Mouse (Mus musculus) thymus, postnatal 14 days (tissue): ENCODE measurements around the gene Alyref.
A peak's percentile ranks its signal among the peaks of the same experiment; 100 is the strongest.
"Not testable (repeated sequence)": the region's sequence is repeated elsewhere in the genome, so short reads cannot be mapped to it uniquely, and the experiment has no call there.

Experiments
- DNase-seq: peaks from one replicate; pipeline ENCODE4 v3.0.0; 2021

Alyref gene

GRCm38 (mm10) chr11:120598990-120599549 lies 905 bp upstream of the Alyref start:
- DNase-seq: no peak

- DNase-seq: peak; percentile 50
These were observed 627 bp downstream of the Alyref start for GRCm38 (mm10) chr11:120597240-120598235.

- no peak for DNase-seq
These were observed 9.6 kb downstream of the Alyref start for GRCm38 (mm10) chr11:120588531-120588930.

DNA sequence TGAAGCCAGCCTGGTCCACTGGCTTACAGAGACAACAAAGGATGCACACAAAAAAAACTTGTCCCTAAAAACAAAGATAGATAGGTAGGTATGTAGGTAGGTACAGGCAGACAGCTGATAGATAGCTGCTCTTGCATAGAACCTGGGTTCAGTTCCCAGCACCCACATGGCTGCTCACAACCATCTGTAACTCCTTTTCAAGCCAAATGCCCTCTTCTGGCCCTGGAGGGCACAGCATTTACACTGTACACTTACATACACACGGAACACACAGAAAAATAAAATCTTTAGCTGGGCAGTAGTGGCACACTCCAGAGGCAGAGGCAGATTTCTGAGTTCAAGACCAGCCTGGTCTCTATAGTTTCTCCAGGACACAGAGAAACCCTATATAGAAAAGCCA lies 14.2 kb downstream of the Alyref start:
- no peak for DNase-seq

GRCm38 (mm10) chr11:120582982-120583293 lies 15.2 kb downstream of the Alyref start:
- DNase-seq: not testable (repeated sequence)

DNA sequence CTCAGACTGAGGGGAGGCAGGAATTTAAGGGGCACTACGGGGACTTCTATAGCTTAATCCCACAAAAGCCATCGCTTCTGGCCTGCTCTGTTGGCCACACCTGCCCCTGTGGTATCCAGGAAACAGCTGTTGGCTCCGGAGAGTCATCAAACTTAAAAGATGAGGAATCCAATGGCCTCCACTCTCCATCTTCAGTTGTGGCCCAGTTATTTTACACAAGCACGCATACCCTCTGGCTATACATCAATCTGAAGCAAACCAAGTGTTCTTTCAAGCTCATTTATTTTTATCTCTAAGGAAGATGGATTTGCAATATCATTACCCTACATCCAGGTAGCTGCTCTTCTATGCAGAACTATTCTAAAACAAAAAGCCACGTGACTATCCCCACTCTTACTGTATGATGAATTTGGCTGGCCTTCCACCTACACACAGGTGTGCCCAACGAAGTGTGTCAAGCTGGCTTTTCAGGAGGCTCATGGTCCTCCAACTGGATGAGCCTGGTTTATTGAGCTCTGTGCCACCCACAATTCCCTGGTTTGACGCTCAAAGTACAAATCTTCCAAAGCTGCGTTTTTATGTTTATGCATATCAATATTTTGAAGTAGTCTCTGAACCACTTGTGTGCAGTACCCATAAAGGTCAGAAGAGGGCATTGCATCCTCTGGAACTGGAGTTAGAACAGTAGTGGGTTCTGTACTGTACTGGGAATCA lies 15.7 kb downstream of the Alyref start:
- peak; percentile 66 for DNase-seq

GRCm38 (mm10) chr11:120581490-120582267 lies 16.5 kb downstream of the Alyref start, which contains the start of gene Arhgdia:
Arhgdia (minus strand) TSS chr11:120581624.
- DNase-seq: peak; percentile 91

DNA sequence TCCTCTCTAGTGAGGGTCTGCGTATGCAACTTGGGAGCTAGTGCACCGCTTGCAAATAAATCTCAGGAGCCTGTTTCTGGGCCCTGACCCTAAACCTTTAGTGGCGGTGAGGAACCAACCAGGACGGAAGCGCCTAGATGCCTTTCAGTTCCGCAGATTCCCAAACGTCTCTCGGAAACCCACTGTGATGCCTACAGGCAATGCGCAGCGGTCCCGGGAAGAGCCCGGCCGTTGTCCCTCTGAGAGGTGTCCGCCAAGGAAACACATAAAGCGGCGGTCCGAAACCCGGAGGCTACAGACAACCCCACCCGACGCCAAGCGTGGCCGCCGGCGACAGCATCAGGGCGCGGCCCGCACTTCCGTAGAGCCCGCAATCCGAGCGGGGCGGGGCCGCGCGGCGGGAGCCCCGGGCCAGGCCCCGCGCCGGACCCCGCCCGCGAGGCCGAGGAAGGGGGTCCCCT lies 17.3 kb downstream of the Alyref start:
- peak; percentile 58 for DNase-seq

DNA sequence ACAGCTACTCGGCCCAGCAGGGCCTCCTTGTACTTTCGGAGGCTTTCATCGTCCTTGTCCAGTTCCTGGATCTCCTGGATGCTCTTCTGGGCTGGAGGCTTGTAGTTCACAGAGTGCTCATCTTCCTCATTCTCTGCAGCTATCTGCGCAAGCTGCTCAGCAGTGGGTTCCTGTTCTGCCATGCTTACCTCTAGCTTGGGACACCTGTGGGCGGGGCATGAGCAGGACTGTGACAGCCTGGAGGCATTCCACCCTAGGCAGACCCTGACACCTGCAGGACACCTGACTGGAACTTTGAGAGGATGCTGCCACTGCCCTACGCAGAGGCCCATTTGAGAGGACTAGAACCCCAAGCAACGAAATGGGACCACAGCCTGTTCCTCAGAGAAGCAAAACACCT lies 18.0 kb downstream of the Alyref start:
- DNase-seq: peak; percentile 42

GRCm38 (mm10) chr11:120579316-120580107 lies 18.7 kb downstream of the Alyref start:
- peak; percentile 88 for DNase-seq

DNA sequence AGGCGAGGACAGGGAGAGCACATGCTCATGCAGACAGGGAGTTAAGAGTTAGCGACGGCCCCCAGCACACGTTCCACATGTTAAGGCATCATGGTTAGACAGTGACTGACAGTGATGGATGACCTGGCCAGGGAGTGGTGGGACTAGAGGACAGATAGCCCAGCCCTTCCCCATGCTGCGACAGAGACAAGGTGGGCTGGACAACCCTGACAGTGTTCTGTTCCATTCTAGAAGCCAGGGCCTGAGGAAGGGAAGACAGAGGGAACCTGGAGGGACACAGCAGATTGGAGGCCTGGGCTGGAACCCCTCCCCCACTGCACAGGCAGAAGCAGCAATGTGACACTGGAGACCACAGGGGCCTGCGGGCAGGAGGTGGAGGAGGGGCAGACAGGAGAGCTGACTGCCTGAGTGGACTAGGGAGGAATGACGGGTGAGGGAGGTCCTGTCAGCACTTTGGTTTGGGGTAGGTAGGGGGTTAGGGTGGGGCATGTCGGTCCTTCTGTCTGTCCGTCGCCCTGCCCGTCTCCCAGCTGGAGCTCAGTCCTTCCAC lies 19.4 kb downstream of the Alyref start:
- peak; percentile 23 for DNase-seq

DNA sequence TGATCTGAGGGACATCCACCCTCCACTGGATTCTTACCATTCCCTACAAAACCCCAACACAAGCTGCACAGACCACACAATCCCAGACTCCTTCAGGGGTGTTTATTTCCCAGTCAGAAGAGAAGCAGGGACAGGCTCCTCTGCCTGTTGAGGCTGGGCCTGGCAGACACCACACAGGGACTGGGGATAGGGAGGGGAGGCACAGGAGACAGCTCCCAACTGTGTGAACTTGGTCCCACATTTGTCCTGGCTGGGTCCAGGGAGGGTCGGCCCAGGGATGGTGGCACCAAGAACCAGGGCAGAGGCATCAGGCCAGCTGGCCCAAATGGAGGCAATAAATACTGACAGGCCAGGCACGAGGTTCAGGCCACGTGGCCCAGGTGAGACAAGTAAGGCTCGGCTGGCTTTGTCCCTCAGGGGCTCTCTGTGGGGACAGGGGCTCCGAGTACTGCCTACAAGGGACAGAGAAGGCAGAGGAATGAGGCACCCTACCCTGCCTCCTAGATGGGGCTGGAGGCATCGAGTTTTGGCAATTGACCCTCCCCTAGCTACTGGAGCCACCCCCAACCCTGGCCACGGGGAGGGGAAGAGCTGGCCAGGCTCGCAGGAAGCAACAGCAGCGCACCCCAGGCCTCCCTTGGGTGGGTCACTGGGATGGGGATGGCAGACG lies 20.0 kb downstream of the Alyref start:
- peak; percentile 18 for DNase-seq

- DNase-seq: peak; percentile 30
These were observed 20.7 kb downstream of the Alyref start for GRCm38 (mm10) chr11:120577211-120578023.

DNA sequence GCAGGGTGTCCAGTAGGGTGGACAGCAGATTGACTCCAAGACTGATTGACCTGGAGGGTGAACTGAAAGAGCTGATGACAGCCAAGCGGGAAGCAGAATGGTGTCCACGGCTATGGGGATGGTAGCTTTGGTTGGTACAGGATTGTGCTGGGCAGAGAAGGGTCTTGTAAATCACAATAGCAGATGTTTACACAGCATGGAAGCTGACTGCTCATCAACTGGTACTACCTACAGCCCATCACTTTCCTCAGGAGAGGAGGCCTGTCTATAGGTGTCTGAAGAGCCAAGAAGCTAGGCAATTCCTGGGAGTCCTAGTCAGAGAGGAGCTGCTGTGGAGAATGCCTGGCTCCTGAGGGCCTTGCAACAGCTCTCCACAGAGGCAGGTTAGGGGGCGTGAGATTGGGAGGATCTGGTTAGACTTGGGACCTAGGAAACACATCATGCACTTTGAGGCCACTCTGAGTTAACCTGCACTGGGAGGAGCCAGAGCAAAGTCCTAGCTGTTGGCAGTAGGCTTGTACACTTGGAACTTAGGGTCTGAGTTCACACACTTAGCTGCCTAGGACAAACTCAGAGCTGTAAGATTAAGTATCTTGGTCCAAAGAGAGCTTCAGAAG lies 21.7 kb downstream of the Alyref start:
- DNase-seq: no peak

GRCm38 (mm10) chr11:120575940-120576339 lies 22.2 kb downstream of the Alyref start:
- no peak for DNase-seq

DNA sequence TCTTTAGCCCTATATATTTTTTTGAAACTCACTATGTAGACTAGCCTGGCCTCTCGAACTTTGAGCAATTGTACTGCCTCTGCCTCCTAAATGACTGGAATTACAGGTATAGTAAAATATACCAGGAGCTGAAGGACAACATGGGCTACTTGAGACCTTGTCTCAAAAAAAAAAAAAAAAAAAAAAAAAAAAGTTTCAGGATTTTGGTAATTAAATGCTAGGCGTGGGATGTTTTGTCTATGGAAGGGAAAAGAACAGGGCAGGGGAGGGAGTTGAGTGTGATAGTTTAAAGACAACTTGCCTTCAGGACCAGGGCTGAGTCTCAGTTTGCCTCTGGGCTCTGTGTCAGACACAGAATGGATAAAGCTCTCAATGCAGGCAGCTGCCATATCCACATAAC lies 23.1 kb downstream of the Alyref start:
- DNase-seq: no peak

- no peak for DNase-seq
These were observed 23.9 kb downstream of the Alyref start for GRCm38 (mm10) chr11:120574278-120574600.

- no peak for DNase-seq
These were observed 24.4 kb downstream of the Alyref start for GRCm38 (mm10) chr11:120573585-120574277.
